Mouse (Mus musculus) adrenal gland, postnatal 14 days (tissue): ENCODE measurements around the gene Calml4. TPM values are rescaled to one million over a fixed set of nuclear protein-coding genes. Genes with fewer than 3 reads are reported as not detected.
"Not testable (repeated sequence)": the region's sequence is repeated elsewhere in the genome, so short reads cannot be mapped to it uniquely, and the experiment has no call there.

Experiments
- DNase-seq: peaks from one replicate; pipeline ENCODE4 v3.0.0; 2021; ENCODE audit warnings: mixed read lengths
- long read RNA-seq, 2 experiments: library from polyadenylated mRNA; stranded (forward); transcript quantifications; one replicate each; pipeline ENCODE4 v2.0.0; 2021
- total RNA-seq: library from RNA; stranded (reverse); gene quantifications from 2 replicates; pipeline ENCODE4 v1.2.3, GENCODE M21; 2021

Gene Calml4
- total RNA-seq = 8.6 and 9.5 TPM in 2 replicates
- long read RNA-seq, experiment 1, transcript Calml4-201 (5 exons, 864 nt) = major isoform, 9 of 19 reads
- long read RNA-seq, experiment 1, partial matches to known transcripts = 6 of 19 reads
- long read RNA-seq, experiment 1, other reads (novel, unspliced or antisense) = 1 of 19 reads
- long read RNA-seq, experiment 2, transcript Calml4-201 (5 exons, 864 nt) = major isoform, 6 of 16 reads
- long read RNA-seq, experiment 2, partial matches to known transcripts = 7 of 16 reads
- long read RNA-seq, experiment 2, other reads (novel, unspliced or antisense) = 0 of 16 reads

- peak; percentile 93 for DNase-seq
Observed at GRCm38 (mm10) chr9:62857719-62858261, at the start of gene Calml4. Calml4 (plus strand) TSS chr9:62858080.

- no peak for DNase-seq
Observed at GRCm38 (mm10) chr9:62810095-62810494, 47.8 kb upstream of the Calml4 start.

- no peak for DNase-seq
Observed at GRCm38 (mm10) chr9:62810543-62811515, 47.1 kb upstream of the Calml4 start.

GRCm38 (mm10) chr9:62811516-62812121 lies 46.3 kb upstream of the Calml4 start, which contains the start of gene Fem1b:
Fem1b (minus strand) TSS chr9:62811934.
- peak; percentile 94 for DNase-seq

DNA sequence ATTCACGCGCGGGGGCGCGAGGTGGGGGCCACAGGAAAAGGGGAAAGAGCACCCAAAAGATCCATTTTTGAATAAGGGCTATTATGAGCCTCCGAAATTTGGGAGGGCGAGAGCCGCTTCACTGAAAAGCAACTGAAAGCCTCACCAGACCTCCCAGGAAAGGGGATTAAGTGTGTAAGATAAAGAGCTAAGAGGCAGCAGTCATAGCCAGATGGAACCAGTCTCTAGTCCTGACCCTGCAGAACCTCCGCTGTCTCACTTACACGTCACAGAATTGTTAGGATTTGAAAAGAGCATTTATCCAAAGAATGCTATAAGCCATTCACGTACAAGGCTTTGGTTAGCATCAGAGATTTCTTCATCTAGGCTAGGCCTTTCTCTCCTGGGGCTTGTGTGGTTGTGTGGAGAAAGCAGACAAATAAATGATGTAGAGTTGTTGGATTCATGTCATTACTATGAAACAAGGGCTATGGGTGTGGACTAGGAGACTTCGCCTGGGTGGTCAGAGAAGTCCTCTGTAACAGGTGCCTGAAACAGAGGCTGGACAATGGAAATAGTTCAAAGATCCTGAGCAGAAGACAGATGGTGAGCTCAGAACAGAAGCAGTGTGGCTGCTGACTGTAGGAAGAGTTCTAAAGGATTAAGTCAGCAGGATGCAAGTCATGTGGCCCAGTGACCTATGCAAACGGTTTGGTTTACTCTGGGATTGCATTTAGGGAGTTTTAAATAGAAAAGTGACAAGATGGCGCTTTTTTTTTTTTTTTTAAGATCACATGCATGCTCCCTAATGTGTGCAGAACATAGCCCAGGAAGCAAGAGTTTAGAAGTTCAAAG lies 45.4 kb upstream of the Calml4 start:
- DNase-seq = no peak

GRCm38 (mm10) chr9:62814751-62815150 lies 43.1 kb upstream of the Calml4 start:
- no peak for DNase-seq

- DNase-seq = no peak
Observed at GRCm38 (mm10) chr9:62816323-62817098, 41.4 kb upstream of the Calml4 start.

DNA sequence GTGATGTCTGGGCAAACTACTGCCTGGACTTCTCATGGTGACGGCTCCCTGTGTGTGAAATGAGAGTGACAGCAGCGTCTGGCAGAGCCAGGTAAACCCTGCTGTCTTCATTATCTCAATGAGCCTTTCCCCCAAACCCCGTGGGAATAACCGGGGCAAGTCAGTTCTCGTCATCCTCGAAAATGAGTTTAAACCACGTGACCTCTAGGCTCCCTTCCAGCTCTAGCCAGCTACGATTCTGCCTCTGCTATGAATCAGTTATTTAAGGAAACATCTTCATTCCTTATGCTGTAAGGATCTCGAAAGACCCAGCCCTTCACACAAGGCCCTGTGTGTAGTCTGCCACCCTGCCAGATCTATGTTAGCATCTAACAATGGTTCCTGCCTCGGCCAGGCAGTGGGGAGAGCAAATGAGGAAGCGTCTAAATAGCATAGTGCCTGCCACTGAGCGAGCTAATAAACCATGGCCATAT lies 40.7 kb upstream of the Calml4 start:
- peak; percentile 42 for DNase-seq

- DNase-seq = no peak
Observed at GRCm38 (mm10) chr9:62817828-62818614, 39.9 kb upstream of the Calml4 start.

GRCm38 (mm10) chr9:62819494-62819893 lies 38.4 kb upstream of the Calml4 start:
- no peak for DNase-seq

DNA sequence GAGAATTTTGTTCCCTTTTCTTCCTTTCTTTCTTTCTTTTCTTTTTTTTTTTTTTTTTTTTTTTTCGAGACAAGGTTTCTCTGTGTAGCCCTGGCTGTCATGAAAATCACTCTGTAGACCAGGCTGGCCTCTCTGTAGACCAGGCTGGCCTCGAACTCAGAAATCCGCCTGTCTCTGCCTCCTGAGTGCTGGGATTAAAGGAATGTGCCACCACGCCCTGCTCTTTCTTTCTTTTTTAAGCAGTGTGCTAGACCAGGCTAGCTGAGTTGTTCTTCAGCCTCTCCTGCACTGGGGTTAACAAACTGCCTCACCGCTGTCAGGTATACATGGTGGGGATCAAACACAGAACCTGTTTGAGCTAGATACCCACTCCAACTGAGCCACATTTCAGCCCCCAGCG lies 38.0 kb upstream of the Calml4 start:
- not testable (repeated sequence) for DNase-seq

GRCm38 (mm10) chr9:62820829-62821228 lies 37.1 kb upstream of the Calml4 start:
- DNase-seq = no peak

DNA sequence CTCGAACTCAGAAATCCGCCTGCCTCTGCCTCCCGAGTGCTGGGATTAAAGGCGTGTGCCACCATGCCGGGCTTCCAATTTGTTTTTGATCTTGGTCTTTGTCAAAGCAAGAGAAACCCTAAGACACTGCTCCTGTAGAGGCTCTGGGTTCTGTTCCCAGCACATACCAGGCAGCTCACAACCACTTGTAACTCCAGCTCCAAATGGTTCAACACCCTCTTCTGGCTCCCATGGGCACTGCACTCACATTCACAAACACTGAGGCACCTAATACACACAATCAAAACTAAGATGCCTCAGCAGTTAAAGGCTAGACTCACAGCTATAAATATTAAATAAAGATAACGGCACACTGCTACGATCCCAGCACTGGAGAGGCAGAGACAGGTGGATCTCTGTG lies 36.1 kb upstream of the Calml4 start:
- no peak for DNase-seq

GRCm38 (mm10) chr9:62825791-62826393 lies 32.0 kb upstream of the Calml4 start:
- DNase-seq = no peak

- no peak for DNase-seq
Observed at GRCm38 (mm10) chr9:62826456-62826855, 31.4 kb upstream of the Calml4 start.

DNA sequence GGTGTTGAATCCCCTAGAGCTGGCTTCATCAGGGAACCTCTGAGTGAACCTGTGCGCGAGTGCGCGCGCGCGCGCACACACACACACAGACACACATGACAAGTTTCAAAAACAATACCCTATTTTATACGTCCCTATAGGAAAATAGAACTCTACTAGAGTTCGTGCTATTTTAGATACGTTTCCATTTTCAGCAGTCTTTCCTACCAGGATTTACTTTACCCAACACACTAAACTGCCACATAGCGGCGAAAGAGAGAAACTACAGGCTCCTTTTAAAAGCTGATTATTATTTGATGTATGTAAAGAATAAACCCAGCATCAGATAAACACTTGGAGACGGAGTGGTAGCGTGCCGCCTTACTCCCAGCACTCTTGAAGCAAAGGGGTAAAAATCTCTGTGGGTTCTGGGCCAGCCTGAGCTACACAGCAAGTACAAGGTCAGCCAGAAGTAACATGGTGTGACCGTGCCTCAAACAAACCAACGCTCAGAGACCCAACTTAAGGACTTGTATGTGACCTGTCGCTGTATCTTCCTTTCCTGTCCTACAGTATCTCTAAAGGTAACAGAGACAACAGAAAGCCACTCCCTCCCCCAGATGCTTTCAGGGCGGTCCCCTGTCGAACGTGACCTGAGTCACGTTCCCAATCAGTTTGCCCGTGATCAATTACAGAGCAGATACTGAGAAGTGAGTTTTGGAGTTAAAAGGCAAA lies 29.8 kb upstream of the Calml4 start:
- no peak for DNase-seq

- peak; percentile 98 for DNase-seq
Observed at GRCm38 (mm10) chr9:62828662-62829086, 29.2 kb upstream of the Calml4 start.

GRCm38 (mm10) chr9:62829877-62830276 lies 28.0 kb upstream of the Calml4 start:
- no peak for DNase-seq

- no peak for DNase-seq
Observed at GRCm38 (mm10) chr9:62834906-62835305, 23.0 kb upstream of the Calml4 start.
